17 mouse cellular contexts compared by ENCODE assay signal in genomic region chr10:111134412-111134957, GRCm38 (mm10). TPM values are rescaled to one million over a fixed set of nuclear protein-coding genes. Genes with fewer than 3 reads are reported as not detected.
A peak's percentile ranks its signal among the peaks of the same experiment; 100 is the strongest.
DNase-seq lines count a peak whose midpoint lies in the region; ATAC-seq and TF ChIP-seq lines count a peak whose summit lies in the region.
"Had no signal": no experiment of that assay in that cellular context is flagged by ENCODE, and none has a peak within 500 bp of the region (broad histone marks: within the 10 kb centered on the region; RNA-seq: fewer than 3 reads in every experiment).

No protein-coding gene starts in this region.

- H3K4me2 ChIP-seq in hindbrain, embryonic 14.5 days (replicated peaks) = no peak overlapping the region
- H3K4me2 ChIP-seq: hindbrain, embryonic 12.5 days; liver, embryonic 11.5 days; midbrain, embryonic 11.5 days; neural tube, embryonic 13.5 days; stomach, embryonic 15.5 days had no signal

- H3K9ac ChIP-seq in hindbrain, embryonic 14.5 days = no peak overlapping the region
- H3K9ac ChIP-seq: hindbrain, embryonic 12.5 days; neural tube, embryonic 13.5 days; stomach, embryonic 15.5 days had no signal

- intact Hi-C loops in left cerebral cortex, adult 2 months (cut with DNase I) = no loop called here

- H3K4me3 ChIP-seq in left cerebral cortex, adult 2 months = no peak overlapping the region
- H3K4me3 ChIP-seq in hindbrain, embryonic 14.5 days (replicated peaks; ENCODE audit: low read length) = no peak overlapping the region
- H3K4me3 ChIP-seq: hindbrain, embryonic 12.5 days; neural tube, embryonic 13.5 days; stomach, embryonic 15.5 days had no signal

- WGBS in hindbrain, embryonic 14.5 days = 94% methylated on average over 9 of the region's 9 CpGs

- DNase-seq in left cerebral cortex, adult 2 months (ENCODE audit: extremely low spot score in 1 of 2, low spot score in 2 of 2) = peak; percentile 26 to 42
- no peak for DNase-seq in left cerebral cortex, adult 11 months (ENCODE audit: low spot score)
- DNase-seq in 416B (ENCODE audit: low read depth) = peak; percentile 86
- DNase-seq in brain, adult 2 months (ENCODE audit: low read depth, low spot score) = peak; percentile 74
- no peak for DNase-seq in urinary bladder, postnatal 14 days (ENCODE audit: low spot score)
- DNase-seq in MN1 (ENCODE audit: low spot score) = no peak
- DNase-seq in hindbrain, embryonic 14.5 days (ENCODE audit: low spot score) = no peak
- DNase-seq: cerebellum, adult 11 months; cerebellum, postnatal 14 days; lung, postnatal 14 days; thymus, postnatal 14 days had no signal

- TF ChIP-seq CTCF in left cerebral cortex, adult 2 months (IDR thresholded peaks at IDR 0.05) = no peak

- no peaks in the 10 kb centered on the region for H3K36me3 ChIP-seq in hindbrain, embryonic 14.5 days (replicated peaks; ENCODE audit: control insufficient read depth, insufficient read depth)
- H3K36me3 ChIP-seq: hindbrain, embryonic 12.5 days; neural tube, embryonic 13.5 days; stomach, embryonic 15.5 days had no signal

- no peaks in the 10 kb centered on the region for H3K9me3 ChIP-seq in hindbrain, embryonic 14.5 days (ENCODE audit: control insufficient read depth, low read length)
- H3K9me3 ChIP-seq: hindbrain, embryonic 12.5 days; neural tube, embryonic 13.5 days; stomach, embryonic 15.5 days had no signal

- H3K27me3 ChIP-seq in hindbrain, embryonic 14.5 days (ENCODE audit: control insufficient read depth, insufficient read depth, low read length) = no peaks in the 10 kb centered on the region
- H3K27me3 ChIP-seq: hindbrain, embryonic 12.5 days; neural tube, embryonic 13.5 days; stomach, embryonic 15.5 days had no signal

- H3K27ac ChIP-seq in left cerebral cortex, adult 2 months = no peak overlapping the region
- H3K27ac ChIP-seq in hindbrain, embryonic 14.5 days = no peak overlapping the region
- H3K27ac ChIP-seq: hindbrain, embryonic 12.5 days; neural tube, embryonic 13.5 days; stomach, embryonic 15.5 days had no signal

- no peaks in the 10 kb centered on the region for H3K4me1 ChIP-seq in hindbrain, embryonic 14.5 days (replicated peaks; ENCODE audit: control insufficient read depth, insufficient read depth, low read length)
- H3K4me1 ChIP-seq: hindbrain, embryonic 12.5 days; neural tube, embryonic 13.5 days; stomach, embryonic 15.5 days had no signal

- peak; percentile 75 for ATAC-seq in megakaryocyte progenitor cell, adult 5-6 weeks (replicated peaks; ENCODE audit: poor library complexity)
- ATAC-seq in hindbrain, embryonic 14.5 days (ENCODE audit: low FRiP score) = no peak

RNA-seq across cellular contexts. Expression of gene Osbpl8, which starts 30.1 kb away (rescaled TPM):
- total RNA-seq in left cerebral cortex, adult 2 months (2021) = 100 to 1,000 TPM in 1 of 2 experiments, 10 to 100 TPM in 1; 93.8 to 104 TPM
- total RNA-seq in megakaryocyte progenitor cell, adult 5-6 weeks (2015) = 73.2 and 80.2 TPM in 2 replicates
- total RNA-seq in megakaryocyte progenitor cell, adult 5-6 weeks (2017) = 90.9 and 125 TPM in 2 replicates
- 15.9 and 20.6 TPM in 2 replicates for polyA plus RNA-seq in hindbrain, embryonic 14.5 days (2014; fragmentation: Nextera tagmentation; extraction: Ambion mirVana)

Comparison
In these comparisons a context has a peak if more than half of its experiments do, and no peak if none do; other contexts are left out.
1. DNase-seq: peak in left cerebral cortex, adult 2 months (2 of 2), 416B (single experiment) and brain, adult 2 months (single experiment); none in left cerebral cortex, adult 11 months (single experiment), urinary bladder, postnatal 14 days (single experiment), MN1 (single experiment) and hindbrain, embryonic 14.5 days (single experiment).